Mouse (Mus musculus): ENCODE measurements around the gene Ptpro.

GRCm38 (mm10) chr6:137422777-137423176 is 170.7 kb downstream of the Ptpro start:
- TF ChIP-seq CTCF (IDR thresholded peaks at IDR 0.05; ENCODE audit: borderline replicate concordance, insufficient read depth, low read depth, low read length) (no peak), POLR2A (IDR thresholded peaks at IDR 0.05; ENCODE audit: borderline replicate concordance, insufficient read depth, low read length) (no peak)

Measured in cerebellum, adult 2 months (tissue).